Mouse (Mus musculus) stomach, embryonic 15.5 days (tissue): ENCODE results near the gene Chchd2. TPM values are rescaled to one million over a fixed set of nuclear protein-coding genes. Genes with fewer than 3 reads are reported as not detected.
A peak's percentile ranks its signal among the peaks of the same experiment; 100 is the strongest.
"Not testable (repeated sequence)": the region's sequence is repeated elsewhere in the genome, so short reads cannot be mapped to it uniquely, and the experiment has no call there.

ENCODE experiments used
- ATAC-seq: fragments of 200-750 bp; cut with Nextera tagmentation; 2 replicates; pipeline ENCODE4 v1.8.0; 2017; ENCODE audit warnings: low read depth, moderate number of reproducible peaks, moderate TSS enrichment; ENCODE audit not compliant: insufficient read depth, low FRiP score
- H3K27ac ChIP-seq: fragments of 300-500 bp; sonication (generic); 2 replicates; pipeline ENCODE4 v1.5.1; 2015; ENCODE audit warnings: mild to moderate bottlenecking, inconsistent platforms
- H3K27me3 ChIP-seq: fragments of 300-500 bp; sonication (generic); replicated peaks from 2 replicates; pipeline ENCODE4 v1.6.1; 2015; ENCODE audit warnings: inconsistent platforms
- H3K36me3 ChIP-seq: fragments of 300-500 bp; sonication (generic); 2 replicates; pipeline ENCODE4 v1.6.1; 2015; ENCODE audit warnings: inconsistent platforms
- H3K4me1 ChIP-seq: fragments of 300-500 bp; sonication (generic); 2 replicates; pipeline ENCODE4 v1.6.1; 2015; ENCODE audit warnings: inconsistent platforms
- H3K4me2 ChIP-seq: fragments of 300-500 bp; sonication (generic); 2 replicates; pipeline ENCODE4 v1.6.1; 2015; ENCODE audit warnings: mild to moderate bottlenecking, inconsistent platforms
- H3K4me3 ChIP-seq: fragments of 300-500 bp; sonication (generic); replicated peaks from 2 replicates; pipeline ENCODE4 v1.5.1; 2015; ENCODE audit warnings: inconsistent platforms
- H3K9ac ChIP-seq: fragments of 300-500 bp; sonication (generic); 2 replicates; pipeline ENCODE4 v1.6.1; 2015; ENCODE audit warnings: inconsistent platforms
- H3K9me3 ChIP-seq: fragments of 300-500 bp; sonication (generic); 2 replicates; pipeline ENCODE4 v1.6.1; 2016; ENCODE audit warnings: inconsistent platforms
- WGBS: fragments of 180-500 bp; shearing (Covaris S2); methylation state at CpG from one replicate; pipeline ENCODE4 v1.1.7; 2015; 5-methylcytosine and 5-hydroxymethylcytosine counted together
- polyA plus RNA-seq: library from polyadenylated mRNA; unstranded; fragments of >200 nt; fragmentation: Nextera tagmentation; extraction: Ambion mirVana; gene quantifications from 2 replicates; pipeline ENCODE4 v1.2.1, GENCODE M21; 2015

The Chchd2 gene
- polyA plus RNA-seq, 1 experiment from 2014 or later: 948 TPM

DNA sequence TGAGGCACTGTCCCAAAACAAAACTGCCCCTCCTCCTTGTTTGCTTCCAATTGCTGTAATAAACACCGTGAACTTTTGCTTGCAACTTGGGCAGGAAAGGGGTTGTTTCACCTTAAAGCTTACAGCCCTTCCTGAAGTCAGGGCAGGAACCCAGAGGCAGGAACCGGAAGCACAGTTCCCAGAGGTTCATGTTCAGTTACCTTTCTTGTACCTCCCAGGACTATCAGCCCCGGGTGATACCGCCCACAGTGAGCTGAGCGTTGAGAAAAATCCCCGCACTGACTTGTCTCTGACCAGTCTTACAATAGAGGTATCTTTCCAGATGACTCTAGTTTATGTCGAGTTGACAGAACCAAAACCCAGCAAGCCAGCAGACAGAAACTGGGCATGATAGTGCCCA, 22.3 kb upstream of the Chchd2 start:
- Histone ChIP-seq H3K27me3 (no peaks in the 10 kb centered on the region), H3K4me2 (peak overlapping the region; percentile 95; the same call in 1 of the 2 replicates), H3K4me1 (no peaks in the 10 kb centered on the region), H3K4me3 (no peak overlapping the region), H3K27ac (no peak overlapping the region), H3K9ac (no peak overlapping the region), H3K36me3 (no peaks in the 10 kb centered on the region), H3K9me3 (no peaks in the 10 kb centered on the region)
- WGBS: 87% methylated on average over 7 of the region's 7 CpGs
- no peak for ATAC-seq

DNA sequence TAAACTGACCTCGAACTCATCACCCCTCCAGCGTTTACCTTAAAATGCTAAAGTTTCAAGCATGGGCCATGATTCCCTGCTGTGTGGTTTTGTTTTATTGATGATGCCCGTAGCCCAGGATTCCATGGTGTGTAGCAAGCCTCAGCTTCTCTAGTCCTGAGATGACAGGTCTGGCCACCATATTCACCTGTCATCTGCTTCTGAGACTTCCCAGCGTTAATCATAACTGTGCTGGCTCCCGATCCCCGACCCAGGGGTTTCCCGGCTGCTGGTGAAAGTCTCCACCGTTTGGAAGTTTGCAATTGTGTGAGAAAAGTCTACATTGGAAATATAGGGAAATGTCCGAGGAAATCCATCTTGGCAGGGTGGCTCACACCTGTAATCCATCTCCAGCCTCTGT, 21.9 kb upstream of the Chchd2 start:
- H3K4me1 ChIP-seq: no peaks in the 10 kb centered on the region
- no peak overlapping the region for H3K9ac ChIP-seq
- H3K9me3 ChIP-seq: no peaks in the 10 kb centered on the region
- peak overlapping the region; percentile 71 for H3K4me3 ChIP-seq
- peak overlapping the region; percentile 84; the same call in 1 of the 2 replicates for H3K27ac ChIP-seq
- 69% methylated on average over 9 of the region's 9 CpGs for WGBS
- H3K36me3 ChIP-seq: no peaks in the 10 kb centered on the region
- no peak for ATAC-seq
- peak overlapping the region; percentile 95 for H3K4me2 ChIP-seq
- H3K27me3 ChIP-seq: no peaks in the 10 kb centered on the region

DNA sequence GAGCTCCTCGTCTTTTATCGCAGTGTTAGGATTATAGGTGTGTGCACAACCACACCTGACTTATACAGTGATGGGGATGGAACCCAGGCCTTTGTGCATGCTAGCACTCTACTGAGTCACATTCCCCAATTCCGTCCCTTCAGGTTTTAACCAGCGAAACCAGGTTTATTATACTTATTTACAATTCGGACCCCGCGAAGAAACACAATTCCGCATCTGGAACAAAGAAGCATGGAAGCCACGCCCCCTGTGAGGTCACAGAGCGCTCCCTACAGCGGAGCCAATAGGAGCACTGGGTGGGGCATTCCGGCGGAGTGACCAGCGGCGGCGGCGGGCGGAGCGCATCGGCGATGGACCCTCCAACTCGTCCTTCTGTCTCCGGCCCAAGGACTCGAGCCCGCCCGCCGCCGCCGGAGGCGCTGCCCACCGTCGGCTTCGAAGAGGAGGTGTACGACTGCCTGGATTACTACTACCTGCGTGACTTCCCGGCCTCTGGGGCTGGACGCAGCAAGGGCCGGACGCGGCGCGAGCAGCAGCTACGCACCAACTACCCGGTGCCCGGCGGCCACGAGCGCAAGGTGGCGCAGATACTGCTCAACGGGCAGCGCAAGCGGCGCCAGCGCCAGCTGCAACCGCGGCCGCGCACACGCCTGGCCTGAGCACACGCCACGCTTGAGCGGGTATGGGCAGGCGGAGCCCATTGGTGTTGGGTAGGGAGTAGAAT, 21.1 kb upstream of the Chchd2 start, which contains the start of gene Nupr1l:
TSS of gene Nupr1l (plus strand) at position 299 of the 724 bp plus-strand sequence.
- H3K4me3 ChIP-seq: peak within 1 kb of the TSS; percentile 71
- H3K36me3 ChIP-seq: no peaks in the 10 kb centered on the region
- peak within 1 kb of the TSS; percentile 84 for H3K27ac ChIP-seq
- peak within 1 kb of the TSS; percentile 95 for H3K4me2 ChIP-seq
- ATAC-seq: peak; percentile 98
- H3K27me3 ChIP-seq: no peaks in the 10 kb centered on the region
- H3K4me1 ChIP-seq: no peaks in the 10 kb centered on the region
- no peaks in the 10 kb centered on the region for H3K9me3 ChIP-seq
- peak within 1 kb of the TSS; percentile 82 for H3K9ac ChIP-seq
- under 1% methylated on average over 63 of the region's 63 CpGs for WGBS

DNA sequence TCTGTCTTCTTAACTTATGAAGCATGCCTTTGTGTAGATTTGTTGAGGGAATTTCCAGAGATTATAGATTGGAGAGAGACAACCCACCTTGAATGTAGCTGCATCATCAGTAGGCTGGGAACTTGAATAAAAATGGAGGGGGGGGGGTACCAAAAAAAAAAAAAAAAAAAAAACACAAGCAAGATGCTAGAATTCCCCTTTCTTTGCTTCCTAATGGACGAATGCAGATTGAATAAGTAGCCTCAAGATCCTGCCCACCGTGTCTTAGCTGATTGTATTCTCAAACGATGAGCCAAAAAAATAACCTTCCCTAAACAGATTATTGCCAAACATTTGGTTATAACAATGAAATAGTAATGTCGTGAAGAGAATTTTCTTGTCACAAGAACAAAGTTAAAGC, 20.5 kb upstream of the Chchd2 start:
- peak overlapping the region; percentile 71 for H3K4me3 ChIP-seq
- H3K36me3 ChIP-seq: no peaks in the 10 kb centered on the region
- H3K4me2 ChIP-seq: peak overlapping the region; percentile 95
- no peaks in the 10 kb centered on the region for H3K9me3 ChIP-seq
- H3K9ac ChIP-seq: no peak overlapping the region
- ATAC-seq: no peak
- no peaks in the 10 kb centered on the region for H3K27me3 ChIP-seq
- peak overlapping the region; percentile 8; the same call in 1 of the 2 replicates for H3K27ac ChIP-seq
- H3K4me1 ChIP-seq: no peaks in the 10 kb centered on the region
- WGBS: 24% methylated on average over 4 of the region's 4 CpGs

DNA sequence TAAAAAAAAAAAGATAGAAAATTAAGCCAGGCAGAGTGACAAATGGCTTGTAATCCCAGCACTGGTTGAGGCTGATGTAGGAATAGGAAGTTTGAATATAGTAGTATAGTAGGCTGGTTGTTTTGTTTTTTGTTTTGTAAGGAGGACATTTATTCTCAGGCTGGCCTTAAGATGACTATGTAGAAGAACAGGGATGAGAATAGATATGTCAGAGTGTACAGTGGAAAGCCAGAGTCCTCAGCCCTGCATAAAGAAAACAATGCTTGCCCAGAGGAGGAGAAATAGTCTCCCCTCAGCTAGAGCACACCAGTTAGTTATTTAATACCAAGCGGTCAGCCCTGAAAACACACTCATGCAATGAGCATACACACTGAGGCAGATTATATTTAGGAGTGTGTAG, 11.2 kb upstream of the Chchd2 start, which contains the start of gene Phkg1:
TSS of gene Phkg1 (minus strand) at position 101 of the 400 bp plus-strand sequence.
- H3K27me3 ChIP-seq: no peaks in the 10 kb centered on the region
- no peak within 1 kb of the TSS for H3K4me2 ChIP-seq
- no peak within 1 kb of the TSS for H3K27ac ChIP-seq
- H3K4me3 ChIP-seq: no peak within 1 kb of the TSS
- H3K9ac ChIP-seq: no peak within 1 kb of the TSS
- no peaks in the 10 kb centered on the region for H3K9me3 ChIP-seq
- WGBS: 96% methylated on average over 1 of the region's 1 CpGs
- no peaks in the 10 kb centered on the region for H3K4me1 ChIP-seq
- no peaks in the 10 kb centered on the region for H3K36me3 ChIP-seq
- no peak for ATAC-seq

DNA sequence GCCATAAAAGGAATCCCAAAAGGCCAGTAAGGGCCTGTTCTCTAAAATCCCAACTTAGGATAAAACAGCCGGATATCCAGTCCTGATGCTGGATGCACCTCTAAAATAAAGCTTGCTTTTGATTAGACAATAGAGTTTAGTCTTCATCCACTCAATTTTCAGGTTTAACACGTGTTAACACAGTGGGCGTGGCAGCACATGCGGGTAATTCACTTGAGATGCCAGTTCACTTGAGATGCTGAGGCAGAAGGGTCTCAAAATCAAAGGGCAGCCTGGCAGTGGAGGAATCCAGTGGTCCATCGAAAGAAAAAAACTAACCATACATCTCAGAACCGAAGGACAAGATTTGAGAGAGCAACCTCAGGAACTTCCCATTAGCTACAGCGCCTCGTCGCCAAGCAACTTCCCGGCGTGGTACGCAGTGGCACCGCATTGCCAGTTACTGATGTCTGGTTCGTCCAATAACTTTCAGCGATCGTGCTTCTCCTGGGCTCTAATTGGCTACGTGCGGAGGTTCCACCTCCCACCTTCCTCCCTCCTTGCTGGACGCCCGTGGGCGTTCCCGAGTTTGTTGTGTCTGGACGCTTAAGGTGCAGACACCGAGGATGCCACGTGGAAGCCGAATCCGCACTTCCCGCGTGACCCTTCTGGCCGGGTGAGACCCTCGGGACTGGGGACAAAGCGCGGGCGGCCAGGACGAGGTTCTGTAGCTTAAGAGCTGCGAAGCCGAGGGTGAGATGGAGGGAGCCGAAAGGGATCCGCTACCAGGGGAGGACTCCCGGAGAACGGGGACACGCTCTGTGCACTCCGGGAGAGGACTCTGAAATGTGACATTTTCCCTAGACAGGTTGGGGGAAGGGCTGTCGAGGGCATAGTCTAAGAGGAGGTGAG, 8.2 kb upstream of the Chchd2 start, which contains the start of gene Zbed5:
TSS of gene Zbed5 (plus strand) at position 526 of the 891 bp plus-strand sequence.
- ATAC-seq: peak; percentile 100
- H3K4me1 ChIP-seq: no peaks in the 10 kb centered on the region
- no peaks in the 10 kb centered on the region for H3K9me3 ChIP-seq
- H3K27me3 ChIP-seq: no peaks in the 10 kb centered on the region
- no peak within 1 kb of the TSS for H3K27ac ChIP-seq
- H3K4me3 ChIP-seq: peak within 1 kb of the TSS; percentile 64
- H3K4me2 ChIP-seq: peak within 1 kb of the TSS; percentile 90
- H3K36me3 ChIP-seq: no peaks in the 10 kb centered on the region
- H3K9ac ChIP-seq: peak within 1 kb of the TSS; percentile 42
- 2% methylated on average over 44 of the region's 44 CpGs for WGBS

DNA sequence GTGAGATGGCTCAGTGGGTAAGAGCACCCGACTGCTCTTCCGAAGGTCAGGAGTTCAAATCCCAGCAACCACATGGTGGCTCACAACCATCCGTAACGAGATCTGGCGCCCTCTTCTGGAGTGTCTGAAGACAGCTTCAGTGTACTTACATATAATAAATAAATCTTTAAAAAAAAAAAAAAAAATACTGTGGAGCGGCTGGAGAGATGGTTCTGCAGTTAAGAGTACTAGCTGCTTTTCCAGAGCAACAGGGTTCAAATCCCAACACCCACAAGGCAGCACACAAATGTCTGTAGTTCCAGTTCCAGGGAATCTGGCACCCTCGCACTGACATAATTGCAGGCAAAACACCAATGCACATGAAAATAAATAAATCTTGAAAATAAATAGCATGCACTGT, 3.1 kb upstream of the Chchd2 start:
- not testable (repeated sequence) for ATAC-seq

DNA sequence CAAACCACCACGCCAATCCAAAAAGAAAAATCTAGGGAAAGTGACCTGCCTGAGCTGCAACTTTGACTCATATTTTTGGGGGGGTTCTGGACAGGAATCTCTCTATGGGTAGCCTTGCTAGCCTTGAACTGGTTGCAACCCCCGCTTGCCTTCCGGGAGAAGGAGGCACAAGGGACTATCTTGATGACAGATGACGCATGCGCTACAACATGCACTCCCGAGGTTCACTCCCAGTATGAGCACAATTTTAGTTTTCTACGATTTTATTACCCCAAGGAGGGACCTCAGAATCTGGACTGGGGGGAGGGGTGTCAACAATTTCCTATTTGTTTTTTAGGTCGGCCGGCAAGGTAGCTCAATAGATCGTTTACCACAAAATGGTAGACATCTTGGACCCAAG, 999 bp downstream of the Chchd2 start:
- H3K27me3 ChIP-seq: no peaks in the 10 kb centered on the region
- peaks cover 16% of the 10 kb centered on the region for H3K36me3 ChIP-seq
- H3K9me3 ChIP-seq: no peaks in the 10 kb centered on the region
- 0 out of 2 replicates have a peak, but pooled peaks cover 7% of the 10 kb centered on the region for H3K4me1 ChIP-seq
- H3K27ac ChIP-seq: peak overlapping the region; percentile 97; the same call in 1 of the 2 replicates
- H3K9ac ChIP-seq: peak overlapping the region; percentile 71; the same call in 1 of the 2 replicates
- no peak for ATAC-seq
- H3K4me3 ChIP-seq: peak overlapping the region; percentile 86
- peak overlapping the region; percentile 65 for H3K4me2 ChIP-seq
- WGBS: 28% methylated on average over 10 of the region's 10 CpGs

More for the DNA sequence above, 3.1 kb upstream of the Chchd2 start:
- not testable (repeated sequence) for H3K27me3 ChIP-seq, H3K9ac ChIP-seq, H3K4me3 ChIP-seq, H3K36me3 ChIP-seq, H3K4me1 ChIP-seq, H3K4me2 ChIP-seq, H3K9me3 ChIP-seq, H3K27ac ChIP-seq
- WGBS: 83% methylated on average over 6 of the region's 7 CpGs

DNA sequence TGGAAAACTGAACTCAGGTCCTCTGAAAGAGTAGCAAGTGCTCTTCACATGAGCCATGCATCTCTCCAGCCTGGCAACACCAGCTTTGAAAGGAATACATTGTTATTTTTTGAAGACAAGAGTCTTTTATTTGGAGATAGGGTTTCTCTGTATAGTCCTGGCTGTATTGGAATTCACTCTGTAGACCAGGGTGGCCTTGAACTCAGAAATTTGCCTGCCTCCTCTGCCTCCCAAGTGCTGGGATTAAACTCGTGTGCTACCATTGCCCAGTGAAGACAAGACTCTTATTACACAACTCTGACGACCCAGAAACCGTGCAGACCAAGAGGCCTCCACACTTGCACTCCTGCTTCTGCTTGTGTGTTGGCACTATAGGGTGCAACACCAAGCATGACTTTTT, 7.4 kb downstream of the Chchd2 start:
- no peak overlapping the region for H3K4me2 ChIP-seq
- H3K4me1 ChIP-seq: no peaks in the 10 kb centered on the region
- no peak overlapping the region for H3K4me3 ChIP-seq
- peaks cover 24% of the 10 kb centered on the region for H3K36me3 ChIP-seq
- H3K27me3 ChIP-seq: no peaks in the 10 kb centered on the region
- H3K9me3 ChIP-seq: no peaks in the 10 kb centered on the region
- no peak overlapping the region for H3K9ac ChIP-seq
- no peak for ATAC-seq
- H3K27ac ChIP-seq: no peak overlapping the region
- 76% methylated on average over 3 of the region's 3 CpGs for WGBS

DNA sequence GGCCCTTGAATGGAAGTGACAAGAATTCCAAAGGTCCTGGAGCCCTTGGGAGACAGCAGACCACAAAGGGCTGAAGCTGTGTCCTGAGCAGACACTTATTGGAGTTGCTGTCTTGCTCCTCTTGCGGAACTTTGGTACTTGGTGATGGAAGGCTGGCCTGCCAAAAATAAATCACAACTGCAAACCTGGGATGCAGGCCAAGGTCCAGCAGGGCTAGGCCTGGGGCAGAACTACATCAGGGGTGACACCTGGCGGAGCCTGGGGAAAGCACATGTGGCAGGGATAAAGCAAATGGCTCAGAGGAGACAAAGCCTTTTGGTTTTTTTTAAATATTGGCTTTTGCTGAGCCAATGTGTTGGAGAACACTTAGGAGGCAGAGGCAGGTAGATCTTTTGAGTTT, 8.3 kb downstream of the Chchd2 start:
- H3K9ac ChIP-seq: no peak overlapping the region
- no peak overlapping the region for H3K4me3 ChIP-seq
- H3K36me3 ChIP-seq: peaks cover 20% of the 10 kb centered on the region
- H3K9me3 ChIP-seq: no peaks in the 10 kb centered on the region
- 0 out of 2 replicates have a peak, but pooled peaks have one; percentile 31 for ATAC-seq
- no peaks in the 10 kb centered on the region for H3K27me3 ChIP-seq
- H3K4me2 ChIP-seq: no peak overlapping the region
- H3K27ac ChIP-seq: no peak overlapping the region
- WGBS: 49% methylated on average over 2 of the region's 2 CpGs
- H3K4me1 ChIP-seq: no peaks in the 10 kb centered on the region

DNA sequence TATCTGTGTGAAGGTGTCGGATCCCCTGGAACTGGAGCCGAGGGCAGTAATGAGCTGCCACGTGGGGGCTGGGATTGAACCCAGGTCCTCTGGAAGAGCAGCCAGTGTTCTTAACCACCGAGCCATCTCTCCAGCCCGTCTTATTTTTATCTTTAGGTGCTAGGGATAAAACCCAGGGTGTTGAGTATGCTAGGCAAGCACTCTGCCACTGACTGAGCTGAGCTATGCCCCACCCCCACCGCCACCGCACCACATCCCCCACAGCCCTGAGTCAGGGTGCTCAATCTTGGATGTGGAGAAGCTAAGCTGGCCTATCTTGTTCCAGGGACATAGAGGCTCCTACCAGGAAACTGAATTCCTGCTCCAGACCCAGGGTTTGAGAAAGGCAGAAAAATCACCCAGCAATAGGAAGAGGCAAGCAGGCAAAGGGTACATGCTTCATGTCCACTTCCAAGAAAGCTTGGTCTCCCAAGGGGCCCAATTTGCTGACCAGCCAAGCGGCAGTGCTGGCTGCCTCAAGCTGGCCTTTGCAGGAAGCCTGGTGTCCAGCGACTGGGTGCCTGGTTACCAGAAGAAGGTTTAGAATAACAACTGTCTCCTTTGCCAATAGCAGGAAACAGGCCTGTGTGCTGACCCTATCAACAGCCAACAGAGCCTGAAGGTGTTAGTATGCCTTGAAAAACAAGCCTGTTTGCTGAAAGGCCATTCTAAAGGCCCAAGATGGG, 9.4 kb downstream of the Chchd2 start:
- H3K4me3 ChIP-seq: no peak overlapping the region
- peaks cover 14% of the 10 kb centered on the region for H3K36me3 ChIP-seq
- WGBS: 66% methylated on average over 9 of the region's 9 CpGs
- no peak overlapping the region for H3K4me2 ChIP-seq
- no peaks in the 10 kb centered on the region for H3K27me3 ChIP-seq
- no peak overlapping the region for H3K27ac ChIP-seq
- no peaks in the 10 kb centered on the region for H3K9me3 ChIP-seq
- H3K9ac ChIP-seq: no peak overlapping the region
- ATAC-seq: no peak
- no peaks in the 10 kb centered on the region for H3K4me1 ChIP-seq
